Mouse (Mus musculus) left cerebral cortex, adult 18-20 months (tissue): ENCODE data around the gene Ralgapb. TPM values are rescaled to one million over a fixed set of nuclear protein-coding genes. Genes with fewer than 3 reads are reported as not detected.

Experiments
- DNase-seq, 2 experiments: peaks; one replicate each; pipeline ENCODE4 v3.0.0; 2021 to 2022; ENCODE audit warnings: low spot score in 2 of 2, mixed read lengths in 1 of 2
- total RNA-seq, 2 experiments: library from RNA; stranded (reverse); gene quantifications; 2 replicates each; pipeline ENCODE4 v1.2.3; 2021

Gene Ralgapb
- total RNA-seq, 2 experiments from 2014 or later: 110 to 112 TPM

DNA sequence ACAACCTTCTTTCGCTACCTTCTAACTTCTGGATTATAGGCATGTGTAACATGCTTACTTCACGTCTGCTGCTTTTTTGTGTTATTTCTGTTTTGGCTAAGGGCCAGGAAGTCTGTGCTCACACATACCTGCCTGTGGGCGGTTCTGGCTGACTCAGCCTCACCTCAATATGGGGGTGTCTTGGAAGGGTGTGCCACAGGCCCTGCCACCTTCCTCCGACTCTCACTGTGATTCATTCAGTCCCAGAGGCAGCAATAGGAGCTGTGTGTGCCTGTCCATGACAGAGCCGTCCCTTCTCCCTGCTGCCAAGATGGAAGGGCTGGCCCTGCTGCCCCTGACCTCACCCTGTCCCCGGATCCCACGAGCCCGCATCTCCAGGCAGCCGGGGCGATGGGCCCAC, 102.9 kb downstream of the Ralgapb start, which contains the start of gene Arhgap40:
Arhgap40 (plus strand) TSS at position 269 of the 400 bp plus-strand sequence.
- no peak for DNase-seq

DNA sequence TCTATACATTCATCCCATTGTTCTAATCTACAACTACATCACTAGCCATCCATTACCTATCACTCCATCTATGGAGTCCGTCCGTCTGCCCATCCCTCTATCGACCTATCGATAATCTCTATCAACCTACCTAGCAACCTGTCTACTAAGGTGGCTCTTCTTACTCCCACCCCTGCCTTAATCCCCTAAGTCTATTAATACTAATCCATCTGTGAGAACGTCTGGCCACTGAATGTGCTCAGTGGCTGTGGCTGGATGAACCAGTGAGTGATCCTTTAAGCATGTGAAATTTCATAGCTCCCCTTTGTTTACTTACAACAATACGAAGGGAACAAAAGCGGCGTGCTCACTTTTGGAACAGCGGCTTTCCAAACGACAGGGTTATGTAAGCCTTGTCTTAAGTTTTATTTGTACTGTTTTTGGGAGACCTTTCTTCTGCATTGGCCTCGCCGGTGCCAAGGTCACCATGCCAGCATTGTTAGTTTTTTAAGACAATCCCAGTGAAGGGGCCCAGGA, 104.2 kb downstream of the Ralgapb start:
- no peak for DNase-seq

DNA sequence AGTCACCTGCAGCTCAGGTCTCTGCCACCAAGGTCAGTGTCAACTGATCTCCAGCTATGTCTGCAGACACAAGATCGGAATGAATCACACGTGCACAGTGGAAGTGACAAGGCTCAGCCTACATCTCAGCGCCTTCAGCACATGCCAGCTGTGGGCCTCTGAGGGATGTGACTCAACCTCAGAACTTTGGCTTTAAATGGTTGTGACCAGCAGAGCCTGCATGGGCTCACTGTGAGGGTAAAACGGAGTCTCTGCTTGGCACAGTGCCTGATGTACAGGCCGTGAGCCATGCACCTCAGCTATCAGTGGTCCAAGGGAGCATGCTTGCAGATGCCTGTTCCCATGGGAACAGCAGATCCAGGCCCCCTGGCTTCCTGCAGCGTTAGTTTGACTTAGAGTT, 108.9 kb downstream of the Ralgapb start:
- DNase-seq: no peak

DNA sequence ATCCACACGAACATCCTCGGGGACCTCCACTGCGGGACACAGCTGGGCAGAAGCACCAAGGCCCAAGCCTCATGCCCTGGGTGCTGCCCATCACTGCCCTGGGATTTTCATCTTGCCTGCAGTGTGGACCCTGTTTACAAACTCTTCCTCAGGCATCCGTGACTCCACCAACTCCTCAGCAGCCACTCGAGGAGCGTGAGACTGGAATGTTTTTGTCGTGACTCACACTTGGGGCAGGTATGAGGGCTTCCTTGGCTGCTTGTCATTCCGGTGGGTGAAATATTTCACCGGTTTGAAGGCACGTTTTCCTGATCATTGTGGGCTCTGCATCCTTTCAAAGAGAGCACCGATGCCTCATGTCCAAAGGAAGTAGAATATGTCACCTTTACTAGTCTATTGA, 109.4 kb downstream of the Ralgapb start:
- no peak for DNase-seq

DNA sequence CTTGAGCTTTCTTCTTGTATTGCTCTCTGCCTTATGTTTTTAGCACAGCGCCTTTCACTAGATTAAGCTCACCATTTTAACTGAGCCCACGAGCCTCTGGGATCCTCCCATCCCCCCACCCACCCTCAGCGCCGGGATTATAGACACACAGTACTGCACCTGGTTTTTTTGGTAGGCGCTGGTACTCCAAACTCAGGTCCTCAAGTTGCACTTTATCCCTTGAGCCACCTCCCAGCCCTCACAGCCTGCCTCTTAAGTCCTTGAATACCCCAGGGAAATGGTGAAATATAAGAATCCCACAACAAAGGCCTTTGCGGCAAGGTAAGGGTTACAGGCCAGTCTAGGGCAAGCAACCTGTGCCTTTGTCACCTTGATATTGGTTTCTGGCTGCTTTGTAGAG, 110.2 kb downstream of the Ralgapb start:
- DNase-seq: no peak

DNA sequence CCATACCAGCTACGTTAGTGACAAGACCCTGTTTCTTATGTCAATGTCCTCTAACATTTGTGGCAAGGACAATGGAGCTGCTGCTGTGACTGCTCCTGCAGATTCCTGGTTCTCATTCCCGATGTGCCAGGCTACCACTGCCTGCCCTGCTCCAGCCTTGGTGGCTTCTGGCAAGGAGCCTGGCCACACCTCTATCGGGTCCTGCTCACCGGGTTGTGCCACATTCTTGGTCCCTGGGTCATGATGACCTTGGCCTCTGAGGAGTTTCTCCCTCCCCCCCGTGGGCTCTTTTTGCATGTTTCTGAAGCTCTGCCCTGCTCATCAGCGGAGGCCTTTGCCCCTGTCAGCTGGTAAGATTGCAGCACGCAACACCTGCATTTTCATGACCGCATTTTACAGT, 113.4 kb downstream of the Ralgapb start:
- DNase-seq: no peak

DNA sequence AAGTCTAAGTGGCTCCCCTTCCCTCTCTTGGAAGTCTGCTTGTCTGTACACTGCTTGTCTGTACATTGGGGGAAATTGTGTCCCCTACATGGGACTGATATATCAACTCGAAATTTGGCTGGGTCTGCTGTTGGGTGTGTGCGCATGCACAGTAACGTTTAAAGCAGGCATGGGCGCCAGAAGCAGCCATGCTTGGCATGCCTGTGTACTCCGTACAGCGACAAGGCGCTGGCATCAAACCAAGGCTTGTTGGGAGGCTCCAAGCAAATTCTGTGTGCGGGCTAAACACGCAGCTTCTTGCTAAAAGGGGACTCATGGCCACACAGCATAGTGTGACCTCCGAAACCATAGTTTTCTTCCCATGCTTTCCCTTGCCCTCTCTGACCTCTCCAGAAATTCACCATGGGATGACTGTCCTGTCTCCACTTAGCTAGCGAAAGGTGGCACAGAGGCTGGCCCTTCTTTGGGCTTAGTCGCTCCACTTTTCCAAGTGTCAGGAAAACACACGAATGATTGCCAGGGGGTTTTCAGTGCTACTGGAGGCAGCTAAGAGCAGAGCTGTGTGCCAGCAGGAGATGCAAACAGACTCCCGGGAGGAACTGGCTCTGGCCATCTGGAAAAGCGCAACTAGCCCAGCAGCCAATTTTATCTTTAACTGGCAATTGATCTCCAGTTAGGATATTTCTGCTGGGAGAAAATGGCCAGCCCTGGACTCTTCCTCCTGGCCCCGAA, 114.6 kb downstream of the Ralgapb start:
- no peak for DNase-seq

DNA sequence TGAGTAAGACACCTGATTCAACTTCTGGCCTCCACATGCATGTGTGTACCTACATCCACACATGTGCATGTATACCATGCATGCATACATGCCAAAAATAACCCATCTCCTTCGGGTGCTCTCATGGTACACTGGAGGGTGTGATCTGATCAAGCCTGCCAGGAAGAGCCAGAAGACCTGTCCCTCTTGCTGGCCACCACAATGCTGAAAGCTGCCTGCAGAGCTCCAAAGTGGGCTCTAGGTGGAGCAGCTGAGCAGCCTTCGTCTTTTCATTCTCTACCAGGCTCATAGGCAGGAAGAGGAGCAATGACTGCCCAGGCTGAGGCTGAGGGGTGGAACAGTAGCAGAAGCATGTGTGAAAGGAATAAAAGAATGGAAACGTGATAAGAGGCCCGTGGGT, 124.4 kb downstream of the Ralgapb start:
- DNase-seq: peak; percentile 67 to 73

DNA sequence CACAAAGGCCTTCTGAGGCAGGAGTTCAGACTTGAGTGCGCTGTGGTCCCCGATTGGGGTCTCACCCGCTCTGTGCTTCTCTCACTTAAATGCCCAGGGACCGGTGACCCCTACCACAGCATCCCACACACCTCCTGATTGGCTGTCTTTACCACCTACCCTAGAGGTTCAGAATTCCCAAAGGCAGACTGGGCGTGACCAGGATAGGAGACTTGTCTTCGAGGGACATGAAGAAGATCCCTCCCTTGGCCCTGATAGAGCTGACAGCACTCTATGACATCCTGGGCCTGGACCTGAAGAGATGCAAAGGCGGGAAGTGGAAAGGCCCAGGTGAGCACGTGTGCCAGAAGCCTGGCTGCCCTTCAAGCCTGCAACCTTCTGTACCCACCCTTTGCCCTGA, 124.9 kb downstream of the Ralgapb start:
- no peak for DNase-seq

DNA sequence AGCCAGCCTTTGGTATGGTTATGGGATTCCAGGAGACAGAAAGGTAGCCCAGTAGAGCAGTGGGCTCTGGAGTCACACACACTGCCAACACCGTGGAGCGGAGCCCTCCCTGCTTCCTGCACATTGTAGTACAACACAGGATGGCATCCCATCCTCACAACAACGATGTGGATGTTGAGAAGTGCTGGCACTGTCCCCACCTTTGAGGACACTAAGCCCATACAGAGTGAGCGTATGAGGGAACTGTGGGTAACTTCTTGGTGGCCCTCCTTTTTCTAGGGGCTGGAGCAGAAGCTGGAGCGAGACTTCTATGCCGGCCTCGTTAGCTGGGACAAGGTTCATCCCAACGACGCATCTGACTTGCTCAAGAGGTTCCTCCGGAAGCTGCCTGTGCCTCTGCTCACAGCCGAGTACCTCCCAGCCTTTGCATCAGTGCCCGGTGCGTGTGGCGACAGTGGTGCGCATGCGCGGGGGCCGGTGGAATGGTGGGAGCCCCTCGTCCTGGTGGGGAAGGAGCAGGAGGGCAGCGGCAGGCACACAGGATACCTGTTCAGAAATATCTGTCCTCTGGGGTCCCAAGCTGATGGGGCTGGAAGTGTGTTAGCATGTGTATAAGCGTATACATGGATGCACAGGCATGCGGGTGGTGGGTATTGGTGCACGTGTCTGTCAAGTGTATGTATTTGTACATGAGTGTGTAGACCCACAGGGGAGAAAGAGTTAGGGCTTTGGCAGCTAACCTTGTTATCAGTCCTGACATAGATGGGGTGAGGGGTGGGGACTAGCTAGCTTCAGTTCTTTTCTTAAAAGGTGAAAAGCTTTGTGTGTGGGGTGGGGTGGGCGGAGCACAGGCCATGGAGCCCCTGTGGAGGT, 130.0 kb downstream of the Ralgapb start:
- DNase-seq: peak in 1 of 2 experiments; percentile 28

DNA sequence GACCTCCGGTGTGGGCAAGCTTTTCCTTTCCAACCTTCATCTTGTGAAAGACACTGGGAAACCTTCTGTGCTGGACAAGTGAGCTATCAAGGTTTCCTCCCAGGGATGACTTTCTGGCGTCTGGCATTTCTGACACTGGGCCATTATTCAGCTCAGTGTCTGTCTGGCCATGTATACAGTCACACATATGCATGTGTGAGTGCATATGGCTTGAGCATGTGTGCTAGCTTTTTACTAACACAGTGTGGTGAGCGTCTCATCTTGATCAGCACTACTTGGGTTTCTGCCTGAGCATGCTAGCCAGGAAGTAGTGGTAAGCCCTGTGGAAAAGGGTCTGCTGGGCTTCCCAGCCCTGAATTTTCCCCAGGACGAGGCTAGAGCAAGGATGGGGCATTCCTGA, 131.6 kb downstream of the Ralgapb start:
- DNase-seq: no peak

DNA sequence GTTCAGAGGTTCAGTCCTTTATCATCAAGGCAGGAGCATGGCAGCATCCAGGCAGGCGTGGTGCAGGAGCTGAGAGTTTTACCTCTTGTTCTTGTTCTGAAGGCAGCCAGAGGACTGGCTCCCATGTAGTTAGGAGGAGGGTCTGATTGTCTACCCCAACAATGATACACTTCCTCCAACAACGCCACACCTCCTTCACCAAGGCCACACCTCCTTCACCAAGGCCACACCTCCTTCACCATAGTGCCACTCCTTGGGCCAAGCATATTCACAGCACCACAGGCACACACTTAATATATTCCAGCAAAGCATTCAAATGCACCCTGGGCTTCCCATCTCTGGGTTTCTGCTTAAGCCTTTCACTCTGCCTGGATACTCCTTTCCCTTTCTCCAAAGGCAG, 135.6 kb downstream of the Ralgapb start:
- DNase-seq: no peak

DNA sequence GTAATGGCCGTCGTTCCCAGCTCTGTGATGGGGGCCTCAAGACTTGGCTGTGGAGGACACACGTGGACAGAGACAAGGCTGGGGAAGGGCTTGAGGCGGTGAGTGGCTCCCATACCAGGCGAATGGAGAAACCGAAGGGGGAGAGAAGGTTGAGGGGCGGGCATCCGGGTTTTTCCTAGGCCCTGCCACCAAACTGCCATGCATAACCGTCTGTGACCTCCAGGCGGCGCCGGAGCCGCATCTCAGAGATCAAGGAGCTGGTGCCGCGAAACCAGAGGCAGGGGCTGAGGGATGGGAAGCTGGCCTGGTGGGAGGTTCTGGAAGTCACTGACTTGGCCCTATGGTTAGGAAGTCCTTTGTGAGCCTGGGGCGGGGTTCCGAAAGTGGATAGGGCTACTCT, 137.1 kb downstream of the Ralgapb start:
- DNase-seq: peak; percentile 78 to 79

Other genes starting within 250 kb of the Ralgapb start
- 1 to 10 TPM; 3.2 to 3.8 TPM for gene D630003M21Rik, start 180.6 kb upstream of the Ralgapb start, total RNA-seq
- gene Bpi, start 151.8 kb upstream of the Ralgapb start, total RNA-seq: not detected
- gene Lbp, start 103.4 kb upstream of the Ralgapb start, total RNA-seq: 1 to 10 TPM; 1.3 to 1.5 TPM
- 100 to 1,000 TPM; 627 to 661 TPM for gene Snhg11, start 34.2 kb upstream of the Ralgapb start, total RNA-seq
- gene Adig, start 92.8 kb downstream of the Ralgapb start, total RNA-seq: not detected
- not detected for gene Arhgap40, start 102.9 kb downstream of the Ralgapb start, total RNA-seq
- 100 to 1,000 TPM in 1 of 2 experiments, 10 to 100 TPM in 1; 99.3 to 102 TPM for gene Slc32a1, start 200.9 kb downstream of the Ralgapb start, total RNA-seq
- 10 to 100 TPM; 11.3 to 12.1 TPM for gene Actr5, start 215.0 kb downstream of the Ralgapb start, total RNA-seq